9 mouse cellular contexts compared by ENCODE assay signal in the genomic region with DNA sequence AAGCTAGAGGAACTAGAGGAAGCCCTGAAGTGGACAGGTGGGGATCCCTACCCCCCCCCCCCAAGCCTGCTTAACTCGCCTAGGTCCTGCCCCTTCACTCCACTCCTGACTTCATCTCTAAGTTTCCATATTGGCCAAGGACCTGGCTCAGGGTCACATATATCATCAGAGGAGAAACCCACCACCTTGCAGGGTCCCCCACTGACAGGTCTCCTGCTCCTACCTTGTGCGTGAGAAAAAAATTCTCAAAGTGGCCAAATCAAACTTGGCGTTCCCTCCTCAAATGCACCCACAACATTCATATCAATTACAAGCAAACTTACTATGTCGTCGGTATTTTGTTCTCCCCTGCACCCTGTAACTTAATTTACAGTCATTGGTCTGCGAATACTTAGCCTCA. TPM values are rescaled to one million over a fixed set of nuclear protein-coding genes. Genes with fewer than 3 reads are reported as not detected.
DNase-seq lines count a peak whose midpoint lies in the region; ATAC-seq lines count a peak whose summit lies in the region.
"Had no signal": no experiment of that assay in that cellular context is flagged by ENCODE, and none has a peak within 500 bp of the region (broad histone marks: within the 10 kb centered on the region; RNA-seq: fewer than 3 reads in every experiment).

No protein-coding gene starts in this region.

- no peak for ATAC-seq in heart, embryonic 14.5 days (ENCODE audit: insufficient number of reproducible peaks, insufficient read depth, low FRiP score, low read depth)
- ATAC-seq in hindbrain, embryonic 15.5 days (ENCODE audit: low FRiP score, low read depth): no peak
- no peak for ATAC-seq in midbrain, embryonic 14.5 days (ENCODE audit: low FRiP score, low TSS enrichment)

- H3K9me3 ChIP-seq in heart, embryonic 14.5 days (ENCODE audit: control insufficient read depth, low read length): no peaks in the 10 kb centered on the region
- no peaks in the 10 kb centered on the region for H3K9me3 ChIP-seq in embryonic facial prominence, embryonic 10.5 days
- H3K9me3 ChIP-seq in hindbrain, embryonic 15.5 days: no peaks in the 10 kb centered on the region
- no peaks in the 10 kb centered on the region for H3K9me3 ChIP-seq in midbrain, embryonic 14.5 days (ENCODE audit: control insufficient read depth, low read length)

- H3K4me2 ChIP-seq in heart, embryonic 14.5 days (ENCODE audit: low read length): peak overlapping the region; percentile 72
- peak overlapping the region; percentile 97 for H3K4me2 ChIP-seq in hindbrain, embryonic 15.5 days
- peak overlapping the region; percentile 96 for H3K4me2 ChIP-seq in midbrain, embryonic 14.5 days (ENCODE audit: low read length)

- H3K4me1 ChIP-seq in heart, embryonic 14.5 days (ENCODE audit: control insufficient read depth in 2 of 2, insufficient read depth in 2 of 2, low read length in 2 of 2): peaks cover 34 to 52% of the 10 kb centered on the region in 2 experiments
- peaks cover 59% of the 10 kb centered on the region for H3K4me1 ChIP-seq in embryonic facial prominence, embryonic 10.5 days
- H3K4me1 ChIP-seq in hindbrain, embryonic 15.5 days (replicated peaks): peaks cover 31% of the 10 kb centered on the region
- H3K4me1 ChIP-seq in midbrain, embryonic 14.5 days (ENCODE audit: control insufficient read depth, insufficient read depth, low read length): no peaks in the 10 kb centered on the region

- H3K4me3 ChIP-seq in heart, embryonic 14.5 days (ENCODE audit: control insufficient read depth in 1 of 2, insufficient read depth in 1 of 2, low read depth in 1 of 2, low read length in 2 of 2): peak overlapping the region; percentile 76 to 91
- peak overlapping the region; percentile 78 for H3K4me3 ChIP-seq in embryonic facial prominence, embryonic 10.5 days
- H3K4me3 ChIP-seq in hindbrain, embryonic 15.5 days: peak overlapping the region; percentile 55
- peak overlapping the region; percentile 57; the same call in 1 of the 2 replicates for H3K4me3 ChIP-seq in midbrain, embryonic 14.5 days (replicated peaks; ENCODE audit: low read depth, low read length)

- no peak for DNase-seq in heart, adult 8-10 months (ENCODE audit: low spot score)
- no peak for DNase-seq in embryonic facial prominence, embryonic 10.5 days (ENCODE audit: low spot score)
- DNase-seq in midbrain, embryonic 14.5 days: no peak
- DNase-seq in frontal cortex, postnatal 36 days (ENCODE audit: low spot score in 2 of 2): no peak
- DNase-seq in embryo, embryonic 10.5 days (ENCODE audit: low spot score): no peak
- no peak for DNase-seq in natural killer cell, adult 2 months (ENCODE audit: low spot score in 2 of 2)

- no peaks in the 10 kb centered on the region for H3K27me3 ChIP-seq in heart, embryonic 14.5 days (ENCODE audit: control insufficient read depth, insufficient read depth, low read length)
- H3K27me3 ChIP-seq in embryonic facial prominence, embryonic 10.5 days (replicated peaks; ENCODE audit: low read depth, poor library complexity, severe bottlenecking): peaks cover 57% of the 10 kb centered on the region
- peaks cover 28% of the 10 kb centered on the region for H3K27me3 ChIP-seq in hindbrain, embryonic 15.5 days
- peaks cover 17% of the 10 kb centered on the region for H3K27me3 ChIP-seq in midbrain, embryonic 14.5 days (ENCODE audit: control insufficient read depth, insufficient read depth, low read length)

- 49% methylated on average over 6 of the region's 6 CpGs for WGBS in heart, embryonic 14.5 days
- WGBS in embryonic facial prominence, embryonic 10.5 days: 56% methylated on average over 6 of the region's 6 CpGs
- 51% methylated on average over 6 of the region's 6 CpGs for WGBS in hindbrain, embryonic 15.5 days
- 53% methylated on average over 6 of the region's 6 CpGs for WGBS in midbrain, embryonic 14.5 days

- H3K36me3 ChIP-seq in heart, embryonic 14.5 days (ENCODE audit: control insufficient read depth, insufficient read depth, low read length): no peaks in the 10 kb centered on the region
- H3K36me3 ChIP-seq in embryonic facial prominence, embryonic 10.5 days (replicated peaks): no peaks in the 10 kb centered on the region
- H3K36me3 ChIP-seq in hindbrain, embryonic 15.5 days: no peaks in the 10 kb centered on the region
- H3K36me3 ChIP-seq in midbrain, embryonic 14.5 days (ENCODE audit: control insufficient read depth, insufficient read depth, low read length): no peaks in the 10 kb centered on the region

- peak overlapping the region; percentile 8 to 93; a peak in 2 of 4 replicates for H3K27ac ChIP-seq in heart, embryonic 14.5 days (replicated peaks in 1 of 2; ENCODE audit: control insufficient read depth in 1 of 2, insufficient read depth in 1 of 2, low read depth in 2 of 2, low read length in 2 of 2)
- H3K27ac ChIP-seq in embryonic facial prominence, embryonic 10.5 days (replicated peaks): no peak overlapping the region
- no peak overlapping the region for H3K27ac ChIP-seq in hindbrain, embryonic 15.5 days (replicated peaks)
- H3K27ac ChIP-seq in midbrain, embryonic 14.5 days (replicated peaks; ENCODE audit: low read depth, low read length): no peak overlapping the region

- H3K9ac ChIP-seq in heart, embryonic 14.5 days (ENCODE audit: low read length): peak overlapping the region; percentile 84
- H3K9ac ChIP-seq in hindbrain, embryonic 15.5 days: no peak overlapping the region
- no peak overlapping the region for H3K9ac ChIP-seq in midbrain, embryonic 14.5 days (replicated peaks; ENCODE audit: low read length)

RNA-seq across cellular contexts. Expression of gene Tmem51, which starts 0.9 kb away (rescaled TPM):
- polyA plus RNA-seq in heart, embryonic 14.5 days (2014; fragmentation: Nextera tagmentation; extraction: Ambion mirVana): 35.6 and 36.4 TPM in 2 replicates
- 1 to 10 TPM; 4.4 to 5.4 (median 4.7) TPM for total RNA-seq in heart, adult 8-10 months (2022)
- 9.5 and 9.7 TPM in 2 replicates for polyA plus RNA-seq in embryonic facial prominence, embryonic 10.5 days (2016; fragmentation: Nextera tagmentation; extraction: Ambion mirVana)
- 8.0 and 8.3 TPM in 2 replicates for polyA plus RNA-seq in hindbrain, embryonic 15.5 days (2015; fragmentation: Nextera tagmentation; extraction: Ambion mirVana)
- polyA plus RNA-seq in midbrain, embryonic 14.5 days (2014; fragmentation: Nextera tagmentation; extraction: Ambion mirVana): 4.8 and 7.2 TPM in 2 replicates
- total RNA-seq: MEL had no signal

Comparison
In these comparisons a context has a peak if more than half of its experiments do, and no peak if none do; other contexts are left out.
1. H3K27ac ChIP-seq: peak in heart, embryonic 14.5 days (2 of 2); none in embryonic facial prominence, embryonic 10.5 days (single experiment), hindbrain, embryonic 15.5 days (single experiment) and midbrain, embryonic 14.5 days (single experiment).
2. Peak in every context shown above with its lines, with median percentiles within 50 percentile points of each other: H3K4me2 ChIP-seq and H3K4me3 ChIP-seq.